Mouse (Mus musculus): ENCODE data around the gene Ntrk3.
A peak's percentile ranks its signal among the peaks of the same experiment; 100 is the strongest.

The Ntrk3 gene

GRCm38 (mm10) chr7:78623686-78624085 is 114.1 kb downstream of the Ntrk3 start:
- DNase-seq (ENCODE audit: low spot score in 2 of 2): no peak

- no peak for DNase-seq (ENCODE audit: low spot score in 2 of 2)
Measured at GRCm38 (mm10) chr7:78621115-78621514, 116.7 kb downstream of the Ntrk3 start.

GRCm38 (mm10) chr7:78619818-78620577 is 117.8 kb downstream of the Ntrk3 start:
- DNase-seq (ENCODE audit: low spot score in 2 of 2): no peak

GRCm38 (mm10) chr7:78605538-78606130 is 132.2 kb downstream of the Ntrk3 start:
- no peak for DNase-seq (ENCODE audit: low spot score in 2 of 2)

- no peak for DNase-seq (ENCODE audit: low spot score in 2 of 2)
Measured at GRCm38 (mm10) chr7:78603922-78604321, 133.9 kb downstream of the Ntrk3 start.

- no peak for DNase-seq (ENCODE audit: low spot score in 2 of 2)
Measured at GRCm38 (mm10) chr7:78601851-78602250, 136.0 kb downstream of the Ntrk3 start.

- no peak for DNase-seq (ENCODE audit: low spot score in 2 of 2)
Measured at GRCm38 (mm10) chr7:78600886-78601285, 136.9 kb downstream of the Ntrk3 start.

GRCm38 (mm10) chr7:78599941-78600677 is 137.7 kb downstream of the Ntrk3 start:
- no peak for DNase-seq (ENCODE audit: low spot score in 2 of 2)

GRCm38 (mm10) chr7:78598147-78598546 is 139.7 kb downstream of the Ntrk3 start:
- no peak for DNase-seq (ENCODE audit: low spot score in 2 of 2)

- no peak for DNase-seq (ENCODE audit: low spot score in 2 of 2)
Measured at GRCm38 (mm10) chr7:78597251-78598129, 140.3 kb downstream of the Ntrk3 start.

- no peak for DNase-seq (ENCODE audit: low spot score in 2 of 2)
Measured at GRCm38 (mm10) chr7:78596556-78596955, 141.3 kb downstream of the Ntrk3 start.

- peak; percentile 4 to 9 for DNase-seq (ENCODE audit: low spot score in 2 of 2)
Measured at GRCm38 (mm10) chr7:78595895-78596294, 141.9 kb downstream of the Ntrk3 start.

- no peak for DNase-seq (ENCODE audit: low spot score in 2 of 2)
Measured at GRCm38 (mm10) chr7:78592948-78593347, 144.9 kb downstream of the Ntrk3 start.

GRCm38 (mm10) chr7:78592172-78592571 is 145.6 kb downstream of the Ntrk3 start:
- no peak for DNase-seq (ENCODE audit: low spot score in 2 of 2)

- DNase-seq (ENCODE audit: low spot score in 2 of 2): no peak
Measured at GRCm38 (mm10) chr7:78589766-78590165, 148.0 kb downstream of the Ntrk3 start.

GRCm38 (mm10) chr7:78586800-78587199 is 151.0 kb downstream of the Ntrk3 start:
- DNase-seq (ENCODE audit: low spot score in 2 of 2): no peak

- DNase-seq (ENCODE audit: low spot score in 2 of 2): no peak
Measured at GRCm38 (mm10) chr7:78585960-78586359, 151.9 kb downstream of the Ntrk3 start.

GRCm38 (mm10) chr7:78584936-78585335 is 152.9 kb downstream of the Ntrk3 start:
- no peak for DNase-seq (ENCODE audit: low spot score in 2 of 2)

- no peak for DNase-seq (ENCODE audit: low spot score in 2 of 2)
Measured at GRCm38 (mm10) chr7:78584499-78584898, 153.3 kb downstream of the Ntrk3 start.

- DNase-seq (ENCODE audit: low spot score in 2 of 2): no peak
Measured at GRCm38 (mm10) chr7:78583678-78584077, 154.1 kb downstream of the Ntrk3 start.

GRCm38 (mm10) chr7:78581341-78581740 is 156.5 kb downstream of the Ntrk3 start:
- DNase-seq (ENCODE audit: low spot score in 2 of 2): no peak
